Mouse (Mus musculus) erythroblast, embryonic 14.5 days (primary cell): ENCODE measurements around the gene Abcb5. TPM values are rescaled to one million over a fixed set of nuclear protein-coding genes. Genes with fewer than 3 reads are reported as not detected.

Experiments used
- H3K27me3 ChIP-seq: 2 replicates; pipeline ENCODE4 v1.6.1; 2012; ENCODE audit warnings: inconsistent platforms; ENCODE audit not compliant: control insufficient read depth
- H3K36me3 ChIP-seq: 2 replicates; pipeline ENCODE4 v1.6.1; 2012; ENCODE audit warnings: mild to moderate bottlenecking, inconsistent platforms; ENCODE audit not compliant: control insufficient read depth
- H3K4me1 ChIP-seq: 2 replicates; pipeline ENCODE4 v1.6.1; 2012; ENCODE audit warnings: inconsistent platforms; ENCODE audit not compliant: control insufficient read depth
- H3K4me3 ChIP-seq: replicated peaks from 2 replicates; pipeline ENCODE3; 2012; ENCODE audit warnings: moderate library complexity, mild to moderate bottlenecking, inconsistent platforms
- H3K9me3 ChIP-seq: 2 replicates; pipeline ENCODE4 v1.6.1; 2012; ENCODE audit warnings: low read length, inconsistent platforms, mixed read lengths; ENCODE audit not compliant: control insufficient read depth
- GATA1 ChIP-seq: IDR thresholded peaks from 2 replicates; pipeline ENCODE4 v1.6.1; 2012; ENCODE audit warnings: low read length, inconsistent platforms, mixed read lengths
- TAL1 ChIP-seq: IDR thresholded peaks from 3 replicates; pipeline ENCODE4 v1.6.1; 2012; ENCODE audit warnings: low read length, inconsistent platforms, mixed read lengths
- polyA plus RNA-seq: library from polyadenylated mRNA; stranded (reverse); fragments of >175 nt; gene quantifications from 2 replicates; pipeline ENCODE4 v1.2.3, GENCODE M21; 2012

Abcb5 gene
- polyA plus RNA-seq, 1 experiment, result not detected

- Histone ChIP-seq H3K9me3 (peaks cover 2% of the 10 kb centered on the region; the same call in 1 of the 2 replicates), H3K4me1 (peaks cover 2% of the 10 kb centered on the region; the same call in 1 of the 2 replicates), H3K4me3 (no peak overlapping the region), H3K27me3 (peaks cover 97% of the 10 kb centered on the region), H3K36me3 (no peaks in the 10 kb centered on the region)
- TF ChIP-seq GATA1 (no peak), TAL1 (no peak)
Measured at GRCm38 (mm10) chr12:118849996-118850395, 116.2 kb downstream of the Abcb5 start.

- H3K9me3 ChIP-seq, result peaks cover 2% of the 10 kb centered on the region; the same call in 1 of the 2 replicates
- H3K4me3 ChIP-seq, result no peak overlapping the region
- TF ChIP-seq GATA1 (no peak), TAL1 (no peak)
Measured at GRCm38 (mm10) chr12:118849203-118849861, 116.9 kb downstream of the Abcb5 start.

GRCm38 (mm10) chr12:118848496-118849202 lies 117.6 kb downstream of the Abcb5 start:
- Histone ChIP-seq H3K4me3 (no peak overlapping the region), H3K36me3 (no peaks in the 10 kb centered on the region), H3K27me3 (peaks cover 97% of the 10 kb centered on the region), H3K4me1 (peaks cover 2% of the 10 kb centered on the region; the same call in 1 of the 2 replicates), H3K9me3 (peaks cover 2% of the 10 kb centered on the region; the same call in 1 of the 2 replicates)
- TF ChIP-seq GATA1, result no peak
- TF ChIP-seq TAL1, result no peak

More at GRCm38 (mm10) chr12:118849203-118849861, 116.9 kb downstream of the Abcb5 start:
- Histone ChIP-seq H3K27me3 (peaks cover 97% of the 10 kb centered on the region), H3K36me3 (no peaks in the 10 kb centered on the region), H3K4me1 (peaks cover 2% of the 10 kb centered on the region; the same call in 1 of the 2 replicates)

GRCm38 (mm10) chr12:118847861-118848495 lies 118.2 kb downstream of the Abcb5 start:
- Histone ChIP-seq H3K4me1 (peaks cover 2% of the 10 kb centered on the region; the same call in 1 of the 2 replicates), H3K36me3 (no peaks in the 10 kb centered on the region), H3K9me3 (peaks cover 2% of the 10 kb centered on the region; the same call in 1 of the 2 replicates), H3K4me3 (no peak overlapping the region), H3K27me3 (peaks cover 97% of the 10 kb centered on the region)
- no peak for TF ChIP-seq TAL1
- no peak for TF ChIP-seq GATA1

- peaks cover 98% of the 10 kb centered on the region for H3K27me3 ChIP-seq
- no peaks in the 10 kb centered on the region for H3K36me3 ChIP-seq
- TF ChIP-seq TAL1, result no peak
- TF ChIP-seq GATA1, result no peak
- H3K4me1 ChIP-seq, result peaks cover 2% of the 10 kb centered on the region; the same call in 1 of the 2 replicates
- H3K9me3 ChIP-seq, result peaks cover 2% of the 10 kb centered on the region; the same call in 1 of the 2 replicates
- no peak overlapping the region for H3K4me3 ChIP-seq
Measured at GRCm38 (mm10) chr12:118847381-118847780, 118.8 kb downstream of the Abcb5 start.

- Histone ChIP-seq H3K27me3 (peaks cover 98% of the 10 kb centered on the region), H3K4me3 (peak overlapping the region; percentile 22)
Measured at GRCm38 (mm10) chr12:118846649-118847321, 119.4 kb downstream of the Abcb5 start.

GRCm38 (mm10) chr12:118846221-118846620 lies 120.0 kb downstream of the Abcb5 start, which contains the start of gene Sp8:
Gene Sp8 (plus strand): TSS chr12:118846329.
- Histone ChIP-seq H3K36me3 (no peaks in the 10 kb centered on the region), H3K4me1 (peaks cover 2% of the 10 kb centered on the region; the same call in 1 of the 2 replicates), H3K27me3 (peaks cover 100% of the 10 kb centered on the region), H3K4me3 (peak within 1 kb of the TSS; percentile 22), H3K9me3 (peaks cover 2% of the 10 kb centered on the region; the same call in 1 of the 2 replicates)
- TF ChIP-seq TAL1 (no peak), GATA1 (no peak)

More at GRCm38 (mm10) chr12:118846649-118847321, 119.4 kb downstream of the Abcb5 start:
- H3K4me1 ChIP-seq, result peaks cover 2% of the 10 kb centered on the region; the same call in 1 of the 2 replicates
- TF ChIP-seq TAL1, result no peak
- no peak for TF ChIP-seq GATA1
- peaks cover 2% of the 10 kb centered on the region; the same call in 1 of the 2 replicates for H3K9me3 ChIP-seq
- no peaks in the 10 kb centered on the region for H3K36me3 ChIP-seq

- H3K4me3 ChIP-seq, result no peak overlapping the region
- peaks cover 2% of the 10 kb centered on the region; the same call in 1 of the 2 replicates for H3K9me3 ChIP-seq
- no peaks in the 10 kb centered on the region for H3K36me3 ChIP-seq
- peaks cover 2% of the 10 kb centered on the region; the same call in 1 of the 2 replicates for H3K4me1 ChIP-seq
- TF ChIP-seq GATA1 (no peak), TAL1 (no peak)
- peaks cover 100% of the 10 kb centered on the region for H3K27me3 ChIP-seq
Measured at GRCm38 (mm10) chr12:118845351-118845750, 120.9 kb downstream of the Abcb5 start.
